Mouse (Mus musculus) liver, embryonic 12.5 days (tissue): ENCODE measurements around the gene Spint1. TPM values are rescaled to one million over a fixed set of nuclear protein-coding genes. Genes with fewer than 3 reads are reported as not detected.
A peak's percentile ranks its signal among the peaks of the same experiment; 100 is the strongest.

Experiments
- ATAC-seq: fragments of 200-750 bp; cut with Nextera tagmentation; 2 replicates; pipeline ENCODE4 v1.8.0; 2017; ENCODE audit warnings: moderate number of reproducible peaks, mild to moderate bottlenecking, moderate library complexity
- H3K27ac ChIP-seq: fragments of 300-500 bp; sonication (generic); 2 replicates; pipeline ENCODE4 v1.5.1; 2016; ENCODE audit warnings: mild to moderate bottlenecking
- H3K27me3 ChIP-seq: fragments of 300-500 bp; sonication (generic); replicated peaks from 2 replicates; pipeline ENCODE4 v1.6.1; 2016; ENCODE audit warnings: mild to moderate bottlenecking, moderate library complexity
- H3K36me3 ChIP-seq: fragments of 300-500 bp; sonication (generic); 2 replicates; pipeline ENCODE4 v1.6.1; 2016; ENCODE audit warnings: mild to moderate bottlenecking, moderate library complexity
- H3K4me1 ChIP-seq: fragments of 300-500 bp; sonication (generic); 2 replicates; pipeline ENCODE4 v1.6.1; 2016
- H3K4me2 ChIP-seq: fragments of 300-500 bp; sonication (generic); 2 replicates; pipeline ENCODE4 v1.6.1; 2016; ENCODE audit warnings: mild to moderate bottlenecking, moderate library complexity
- H3K4me3 ChIP-seq: fragments of 300-500 bp; sonication (generic); 2 replicates; pipeline ENCODE4 v1.5.1; 2016; ENCODE audit warnings: mild to moderate bottlenecking, moderate library complexity
- H3K9ac ChIP-seq: fragments of 300-500 bp; sonication (generic); 2 replicates; pipeline ENCODE4 v1.6.1; 2016; ENCODE audit warnings: mild to moderate bottlenecking, moderate library complexity
- H3K9me3 ChIP-seq: fragments of 300-500 bp; sonication (generic); replicated peaks from 2 replicates; pipeline ENCODE4 v1.6.1; 2016; ENCODE audit warnings: mild to moderate bottlenecking, moderate library complexity
- WGBS: fragments of 180-500 bp; shearing (Covaris S2); methylation state at CpG from one replicate; pipeline ENCODE4 v1.1.7; 2016; ENCODE audit not compliant: insufficient replicate concordance; 5-methylcytosine and 5-hydroxymethylcytosine counted together
- polyA plus RNA-seq: library from polyadenylated mRNA; unstranded; fragments of >200 nt; fragmentation: Nextera tagmentation; extraction: Ambion mirVana; gene quantifications from 2 replicates; pipeline ENCODE4 v1.2.1, GENCODE M21; 2016

The Spint1 gene
- polyA plus RNA-seq: 0.44 and 0.77 TPM in 2 replicates

DNA sequence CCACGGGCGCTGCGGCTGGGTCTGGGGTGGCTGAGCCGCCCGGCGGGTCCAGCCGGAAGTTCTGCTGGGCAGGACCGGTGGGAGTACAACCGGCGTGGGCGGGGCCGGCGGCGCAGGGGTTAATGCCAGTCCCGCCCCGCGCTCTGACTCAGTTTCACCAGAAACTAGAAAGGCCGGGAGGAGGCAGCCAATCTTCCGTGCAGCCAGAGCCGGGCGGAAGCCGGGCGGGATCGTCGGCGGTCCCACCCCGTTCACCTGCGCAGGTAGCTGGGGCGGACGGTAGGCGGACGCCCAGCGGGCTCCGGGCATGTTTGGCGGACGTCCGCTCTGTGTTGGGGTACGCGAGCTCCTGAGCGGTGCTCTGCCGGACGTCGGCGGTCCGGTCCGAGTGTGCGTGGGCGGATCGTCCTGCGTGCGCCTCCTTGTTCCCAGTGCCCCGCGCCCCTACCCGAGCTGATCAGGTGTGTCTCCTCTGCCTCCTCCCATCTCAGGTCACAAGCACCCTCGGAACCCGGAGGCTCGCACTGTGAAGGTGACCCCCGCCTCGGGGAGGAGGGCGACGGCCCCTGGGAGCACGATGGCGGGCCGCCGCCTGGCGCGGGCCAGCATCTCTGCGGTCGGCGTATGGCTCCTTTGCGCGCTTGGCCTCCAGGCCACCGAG lies at the start of gene Spint1:
Gene Spint1 (plus strand): TSS at position 153 of the 661 bp plus-strand sequence.
- peaks cover 12% of the 10 kb centered on the region for H3K4me1 ChIP-seq
- H3K27ac ChIP-seq: no peak within 1 kb of the TSS
- under 1% methylated on average over 73 of the region's 73 CpGs for WGBS
- peaks cover 87% of the 10 kb centered on the region for H3K27me3 ChIP-seq
- H3K36me3 ChIP-seq: no peaks in the 10 kb centered on the region
- ATAC-seq: no peak
- peak within 1 kb of the TSS; percentile 69 for H3K4me2 ChIP-seq
- H3K9me3 ChIP-seq: no peaks in the 10 kb centered on the region
- H3K4me3 ChIP-seq: peak within 1 kb of the TSS; percentile 49
- no peak within 1 kb of the TSS for H3K9ac ChIP-seq

DNA sequence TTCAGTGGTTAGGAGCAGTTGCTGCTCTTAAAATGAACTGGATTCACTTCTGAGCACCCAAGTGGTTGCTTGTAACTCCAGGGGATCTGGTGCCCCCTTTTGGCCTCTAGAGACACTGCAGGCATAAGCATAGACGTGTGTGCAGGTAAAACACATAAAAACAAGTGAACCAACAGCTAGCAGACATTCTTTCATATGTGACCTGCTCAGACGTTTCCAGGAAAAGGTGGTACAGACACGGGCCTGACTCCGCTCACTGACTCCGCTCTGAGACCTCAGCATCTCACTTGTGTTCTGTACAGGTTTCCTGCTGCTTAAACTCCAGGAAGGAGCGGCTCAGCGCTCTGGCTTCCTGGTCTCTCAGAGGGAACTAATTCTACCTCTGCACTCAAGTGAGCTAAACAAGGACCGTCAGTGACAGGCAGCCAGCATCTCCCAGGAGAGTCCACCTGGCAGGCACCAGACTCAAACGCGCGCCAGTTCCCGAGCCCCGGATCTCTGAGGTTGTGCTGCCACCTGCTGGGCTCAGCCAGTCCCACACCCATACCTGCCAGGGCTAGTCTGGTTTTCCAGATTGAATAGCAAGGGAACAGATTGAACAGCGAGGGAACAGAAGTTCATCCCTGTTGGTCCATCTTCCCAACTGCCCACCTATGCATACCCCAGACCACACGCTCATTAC lies 48.0 kb upstream of the Spint1 start:
- Histone ChIP-seq H3K4me1 (peaks cover 15% of the 10 kb centered on the region), H3K27ac (peak overlapping the region; percentile 31; the same call in 1 of the 2 replicates), H3K4me2 (peak overlapping the region; percentile 90), H3K36me3 (peaks cover 11% of the 10 kb centered on the region), H3K9ac (peak overlapping the region; percentile 47), H3K9me3 (no peaks in the 10 kb centered on the region), H3K27me3 (no peaks in the 10 kb centered on the region), H3K4me3 (peak overlapping the region; percentile 57)
- WGBS: 6% methylated on average over 15 of the region's 15 CpGs
- peak; percentile 84 for ATAC-seq

DNA sequence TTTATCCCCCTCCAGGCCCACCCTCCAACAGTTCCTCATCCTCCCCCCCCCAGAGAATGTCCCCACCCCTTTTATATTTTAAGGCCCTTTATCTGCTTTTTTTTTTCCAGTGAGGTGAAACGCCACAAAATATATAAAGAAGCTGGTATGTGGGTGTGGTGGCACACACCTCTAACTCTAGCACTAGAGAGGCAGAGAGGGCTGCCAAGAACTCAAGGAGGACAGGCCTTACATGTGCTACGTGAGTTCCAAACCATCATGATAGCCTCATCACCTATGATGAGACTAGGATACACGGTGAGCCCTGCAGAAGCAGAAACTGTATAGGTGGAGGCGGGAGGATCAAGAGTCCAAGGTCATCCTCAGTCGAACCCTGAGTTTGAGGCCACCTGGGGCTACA lies 46.2 kb upstream of the Spint1 start:
- Histone ChIP-seq H3K9me3 (no peaks in the 10 kb centered on the region), H3K4me1 (peaks cover 22% of the 10 kb centered on the region), H3K36me3 (no peaks in the 10 kb centered on the region), H3K4me2 (no peak overlapping the region), H3K27ac (no peak overlapping the region), H3K9ac (no peak overlapping the region), H3K27me3 (no peaks in the 10 kb centered on the region), H3K4me3 (no peak overlapping the region)
- WGBS: 73% methylated on average over 5 of the region's 5 CpGs
- no peak for ATAC-seq

DNA sequence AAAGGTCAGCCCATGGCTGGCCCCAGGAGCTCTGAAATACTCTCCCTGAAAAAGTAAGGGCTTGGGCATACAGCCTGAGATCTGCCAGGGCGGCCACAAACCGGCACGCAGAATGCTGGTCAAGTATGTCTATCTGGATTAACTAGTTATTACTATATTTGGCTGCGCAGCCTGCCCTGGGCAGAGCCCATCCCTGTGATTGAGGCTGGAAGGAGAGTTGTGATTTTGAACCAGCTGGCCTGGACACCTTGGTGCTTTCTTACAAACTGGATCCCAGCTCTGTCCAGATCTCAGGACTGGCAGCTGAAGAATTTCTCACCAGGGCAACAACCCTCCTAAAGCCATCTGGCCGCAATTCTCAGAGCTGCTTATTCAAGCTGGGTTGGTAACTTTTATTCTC lies 43.0 kb upstream of the Spint1 start:
- 84% methylated on average over 5 of the region's 5 CpGs for WGBS
- no peak overlapping the region for H3K27ac ChIP-seq
- no peaks in the 10 kb centered on the region for H3K27me3 ChIP-seq
- ATAC-seq: no peak
- no peak overlapping the region for H3K9ac ChIP-seq
- no peak overlapping the region for H3K4me2 ChIP-seq
- no peak overlapping the region for H3K4me3 ChIP-seq
- H3K4me1 ChIP-seq: peaks cover 36% of the 10 kb centered on the region
- no peaks in the 10 kb centered on the region for H3K36me3 ChIP-seq
- H3K9me3 ChIP-seq: no peaks in the 10 kb centered on the region

DNA sequence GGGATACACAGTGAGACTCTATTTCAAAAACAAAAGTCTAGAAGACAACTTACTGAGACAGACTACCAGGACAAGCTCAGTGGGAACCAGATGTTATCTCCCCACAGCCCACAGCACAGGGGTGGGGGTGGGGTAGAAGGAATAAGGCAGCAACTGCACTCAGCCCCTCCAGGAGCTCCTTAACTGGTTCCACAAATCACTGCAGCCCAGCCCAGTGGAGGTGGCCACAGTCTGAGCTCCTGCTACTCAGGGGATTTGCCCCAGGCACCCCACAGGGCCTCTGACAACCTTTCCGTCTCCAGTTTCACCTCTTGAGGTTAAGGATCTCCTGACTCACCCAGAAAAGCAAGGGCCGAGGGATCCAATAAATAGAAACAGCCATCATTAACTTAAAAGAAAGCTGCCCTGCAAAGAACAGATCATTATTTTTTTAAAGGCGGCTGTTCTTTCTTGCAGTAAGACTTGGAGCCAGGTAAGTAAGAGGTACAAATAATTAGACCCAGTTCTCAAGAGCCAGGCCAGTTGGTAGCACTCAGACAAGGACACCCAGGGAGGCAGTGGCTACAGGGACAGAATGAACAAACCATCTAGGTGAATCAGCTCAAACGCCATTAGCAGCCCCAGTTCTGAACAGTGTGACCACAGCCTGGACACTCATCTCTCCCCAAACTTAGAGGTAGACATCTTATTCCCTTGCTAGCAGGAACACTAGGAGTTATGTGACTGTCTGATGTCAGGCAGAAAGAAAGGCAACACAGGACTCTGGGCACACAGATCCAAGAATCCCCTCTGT lies 40.6 kb upstream of the Spint1 start:
- no peak overlapping the region for H3K27ac ChIP-seq
- WGBS: 55% methylated on average over 4 of the region's 4 CpGs
- H3K27me3 ChIP-seq: no peaks in the 10 kb centered on the region
- H3K36me3 ChIP-seq: no peaks in the 10 kb centered on the region
- H3K4me2 ChIP-seq: no peak overlapping the region
- H3K4me3 ChIP-seq: no peak overlapping the region
- H3K9ac ChIP-seq: no peak overlapping the region
- no peaks in the 10 kb centered on the region for H3K9me3 ChIP-seq
- peaks cover 26% of the 10 kb centered on the region for H3K4me1 ChIP-seq
- ATAC-seq: no peak

DNA sequence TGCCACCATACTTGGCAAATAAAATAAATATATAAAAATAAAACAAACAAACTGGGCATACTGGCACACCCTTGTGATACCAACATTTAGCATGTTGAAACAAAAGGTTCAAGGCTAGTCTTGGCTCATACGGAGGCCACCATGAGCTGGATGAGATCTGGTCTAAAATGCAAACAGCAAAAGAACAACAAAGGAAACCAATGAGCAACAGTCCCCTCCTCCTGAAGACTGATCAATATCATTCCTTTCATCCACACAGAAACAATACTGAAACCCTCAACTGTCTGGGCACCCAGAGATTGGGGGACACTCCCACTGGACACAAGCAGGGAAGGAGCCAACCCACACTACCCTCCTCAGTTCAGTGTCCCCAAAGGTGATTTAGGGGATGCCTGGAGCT lies 39.7 kb upstream of the Spint1 start:
- Histone ChIP-seq H3K4me2 (no peak overlapping the region), H3K36me3 (no peaks in the 10 kb centered on the region), H3K9me3 (no peaks in the 10 kb centered on the region), H3K4me1 (peaks cover 26% of the 10 kb centered on the region), H3K4me3 (no peak overlapping the region), H3K9ac (no peak overlapping the region), H3K27ac (no peak overlapping the region), H3K27me3 (no peaks in the 10 kb centered on the region)
- 68% methylated on average over 1 of the region's 1 CpGs for WGBS
- ATAC-seq: no peak

DNA sequence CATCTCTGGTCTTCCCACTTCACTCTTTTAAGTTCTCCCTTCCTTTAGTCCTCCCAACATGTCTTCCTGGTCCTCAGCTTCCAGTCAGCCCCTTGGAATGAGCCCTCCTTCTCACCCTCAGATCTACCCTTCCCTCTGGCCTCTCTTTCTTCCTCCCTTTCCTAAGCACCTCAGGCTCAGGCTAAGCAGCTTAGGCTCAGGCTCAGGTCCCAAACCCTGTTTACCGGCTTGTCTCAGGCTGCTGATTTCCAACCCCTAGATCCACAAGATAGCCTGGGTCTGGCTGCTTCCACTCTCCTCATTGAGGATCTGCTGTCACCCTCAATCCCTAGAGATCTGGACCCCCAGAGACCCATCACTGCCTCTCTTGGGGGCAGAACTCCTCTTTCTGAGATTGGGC lies 39.1 kb upstream of the Spint1 start:
- H3K9ac ChIP-seq: no peak overlapping the region

DNA sequence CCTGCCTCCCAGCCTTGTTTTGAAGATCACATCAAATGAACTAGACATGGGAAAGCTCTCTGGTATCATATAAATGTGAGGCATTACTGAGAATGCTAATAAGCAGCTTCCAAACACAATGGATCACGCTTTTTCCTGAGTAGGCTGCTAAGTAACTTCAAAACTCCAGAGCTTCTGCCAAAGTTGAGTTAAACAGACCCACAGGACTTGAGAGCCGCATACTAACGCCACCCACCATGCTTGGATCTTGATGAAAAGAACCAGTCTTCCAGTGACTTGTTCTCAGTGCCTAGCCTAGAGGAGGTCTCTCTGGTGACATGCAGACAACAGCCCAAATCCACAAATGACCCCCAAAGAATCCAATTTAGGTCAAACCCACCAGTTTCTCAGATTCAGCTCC lies 38.2 kb upstream of the Spint1 start:
- Histone ChIP-seq H3K36me3 (no peaks in the 10 kb centered on the region), H3K9me3 (no peaks in the 10 kb centered on the region), H3K4me2 (no peak overlapping the region), H3K4me3 (no peak overlapping the region), H3K9ac (no peak overlapping the region), H3K4me1 (peaks cover 26% of the 10 kb centered on the region), H3K27me3 (no peaks in the 10 kb centered on the region), H3K27ac (no peak overlapping the region)
- no peak for ATAC-seq
- 81% methylated on average over 3 of the region's 3 CpGs for WGBS

More for the DNA sequence above, 39.1 kb upstream of the Spint1 start:
- 43% methylated on average over 1 of the region's 1 CpGs for WGBS
- Histone ChIP-seq H3K4me2 (no peak overlapping the region), H3K9me3 (no peaks in the 10 kb centered on the region), H3K36me3 (no peaks in the 10 kb centered on the region), H3K4me3 (no peak overlapping the region), H3K4me1 (peaks cover 26% of the 10 kb centered on the region), H3K27ac (no peak overlapping the region), H3K27me3 (no peaks in the 10 kb centered on the region)
- ATAC-seq: no peak

DNA sequence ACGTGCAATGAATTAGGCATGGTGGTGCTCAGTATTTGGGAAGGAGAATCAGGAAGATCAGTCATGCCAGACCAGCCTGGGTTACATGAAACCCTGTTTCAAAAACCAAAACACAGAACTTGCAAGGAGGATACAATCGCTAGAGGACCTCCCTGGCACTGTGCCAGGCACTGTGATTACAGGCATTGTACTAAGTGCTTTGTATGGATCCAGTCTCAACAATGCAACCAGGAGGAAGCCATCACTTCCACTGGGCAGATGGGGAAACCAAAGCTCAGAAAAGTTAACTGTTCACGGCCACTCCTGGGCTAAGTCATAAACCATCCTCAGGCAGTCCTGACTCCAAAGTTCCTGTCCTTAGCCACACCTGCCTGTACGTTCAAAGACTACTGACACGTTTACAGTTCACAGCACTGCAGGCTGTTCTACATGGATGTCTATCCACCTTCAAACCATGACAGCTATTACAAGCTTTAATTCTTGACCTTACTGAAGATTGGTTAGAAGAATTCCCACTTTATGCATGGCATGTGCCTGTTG lies 34.2 kb upstream of the Spint1 start:
- no peaks in the 10 kb centered on the region for H3K9me3 ChIP-seq
- H3K27me3 ChIP-seq: no peaks in the 10 kb centered on the region
- H3K27ac ChIP-seq: no peak overlapping the region
- ATAC-seq: no peak
- WGBS: 69% methylated on average over 5 of the region's 5 CpGs
- H3K4me3 ChIP-seq: no peak overlapping the region
- peaks cover 15% of the 10 kb centered on the region for H3K4me1 ChIP-seq
- H3K36me3 ChIP-seq: no peaks in the 10 kb centered on the region
- H3K4me2 ChIP-seq: no peak overlapping the region
- H3K9ac ChIP-seq: no peak overlapping the region

DNA sequence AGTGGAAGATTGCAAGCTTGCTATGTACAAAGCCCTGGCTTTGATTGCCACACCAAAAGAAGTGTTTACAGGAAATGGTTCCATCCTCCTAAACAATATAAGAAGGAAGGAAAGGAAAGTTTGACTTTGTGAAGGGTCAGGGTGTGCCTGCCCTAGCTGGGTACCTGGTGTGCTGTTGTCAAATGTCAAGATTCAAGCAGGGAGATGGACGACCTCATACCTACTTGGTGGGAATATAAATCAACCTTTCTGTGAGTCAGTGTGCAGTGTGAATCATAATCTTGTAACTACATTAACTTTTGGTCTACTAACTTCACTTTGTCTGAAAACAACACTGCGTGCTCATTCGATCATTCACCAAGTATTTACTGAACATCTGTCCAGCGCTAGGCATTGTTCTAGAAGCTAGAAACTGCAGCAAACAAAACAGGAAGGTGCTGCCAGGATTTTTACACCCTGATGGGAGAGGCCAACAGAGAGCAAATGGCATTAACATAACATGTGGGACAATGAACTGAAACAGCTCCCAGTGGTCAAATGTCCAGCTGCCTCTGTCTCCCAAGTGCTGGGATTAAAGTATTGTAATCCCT lies 33.2 kb upstream of the Spint1 start:
- Histone ChIP-seq H3K9me3 (no peaks in the 10 kb centered on the region), H3K36me3 (no peaks in the 10 kb centered on the region), H3K9ac (no peak overlapping the region), H3K27me3 (no peaks in the 10 kb centered on the region), H3K4me1 (peaks cover 15% of the 10 kb centered on the region), H3K4me2 (no peak overlapping the region), H3K27ac (no peak overlapping the region), H3K4me3 (no peak overlapping the region)
- whole genome bisulfite sequencing: 71% methylated on average over 4 of the region's 4 CpGs
- ATAC-seq: no peak

DNA sequence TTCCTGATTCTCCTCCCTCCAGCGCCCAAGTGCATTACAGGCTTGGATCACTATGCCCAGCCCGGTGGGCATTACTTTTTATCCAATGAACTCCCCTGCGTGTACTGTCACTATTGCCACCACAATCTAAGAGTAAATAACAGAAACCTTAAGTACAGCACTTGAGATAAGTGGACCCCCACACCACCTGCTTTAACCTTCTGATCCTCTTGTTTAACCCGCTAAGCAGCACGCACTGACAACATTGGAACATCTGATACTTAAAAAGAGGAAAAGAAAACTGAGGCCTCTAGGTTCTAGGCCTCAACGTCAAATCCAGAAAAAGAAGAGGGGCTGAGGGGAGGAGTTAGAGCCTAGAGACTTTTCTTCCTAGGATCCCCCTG lies 29.2 kb upstream of the Spint1 start:
- Histone ChIP-seq H3K27ac (peak overlapping the region; percentile 90), H3K4me2 (peak overlapping the region; percentile 75), H3K4me3 (peak overlapping the region; percentile 74), H3K36me3 (peaks cover 26% of the 10 kb centered on the region), H3K9ac (peak overlapping the region; percentile 81), H3K4me1 (peaks cover 28% of the 10 kb centered on the region), H3K9me3 (no peaks in the 10 kb centered on the region), H3K27me3 (no peaks in the 10 kb centered on the region)
- 14% methylated on average over 6 of the region's 6 CpGs for WGBS
- no peak for ATAC-seq
